Mouse (Mus musculus): ENCODE results near the gene AU040320.

- no peak for TF ChIP-seq CTCF (conservative IDR thresholded peaks at IDR 0.05; ENCODE audit: insufficient read depth, insufficient read length, low read depth, low read length)
- TF ChIP-seq POLR2A (IDR thresholded peaks at IDR 0.05; ENCODE audit: low read depth, low read length): no peak
These were observed 25.8 kb downstream of the AU040320 start for GRCm38 (mm10) chr4:126779148-126779581.
